26 mouse cellular contexts compared by ENCODE assay signal in the genomic region with DNA sequence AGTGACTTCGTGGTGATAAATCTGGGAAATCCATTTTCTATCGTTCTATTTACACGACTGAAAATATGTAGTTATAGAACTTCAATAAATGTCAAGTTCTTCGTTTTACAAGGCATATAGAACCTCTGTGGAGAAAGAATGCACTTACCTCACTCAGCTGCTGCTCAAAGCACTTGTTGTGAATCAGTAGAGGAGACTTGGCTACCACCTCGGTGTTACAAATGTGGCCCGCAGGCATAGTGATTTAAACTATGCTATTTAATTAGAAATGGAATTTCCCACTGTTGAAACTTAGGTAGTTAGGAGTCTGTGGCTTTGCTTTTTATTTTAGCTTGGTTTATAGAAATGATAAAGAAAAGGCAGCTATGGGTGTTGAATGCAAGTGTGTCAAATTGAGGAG.
DNase-seq lines count a peak whose midpoint lies in the region; ATAC-seq and TF ChIP-seq lines count a peak whose summit lies in the region.
"Had no signal": no experiment of that assay in that cellular context is flagged by ENCODE, and none has a peak within 500 bp of the region (broad histone marks: within the 10 kb centered on the region; RNA-seq: fewer than 3 reads in every experiment).

No protein-coding gene starts in this region.

- H3K36me3 ChIP-seq in hindbrain, postnatal 0 days (ENCODE audit: insufficient read depth, low read length): no peaks in the 10 kb centered on the region
- H3K36me3 ChIP-seq in hindbrain, embryonic 10.5 days: no peaks in the 10 kb centered on the region
- H3K36me3 ChIP-seq in lung, postnatal 0 days (ENCODE audit: insufficient read depth, low read length): no peaks in the 10 kb centered on the region
- H3K36me3 ChIP-seq: embryonic facial prominence, embryonic 13.5 days; G1E; heart, embryonic 13.5 days; midbrain, embryonic 12.5 days; neural tube, embryonic 15.5 days had no signal

- H3K4me3 ChIP-seq in hindbrain, postnatal 0 days (ENCODE audit: low read length): no peak overlapping the region
- no peak overlapping the region for H3K4me3 ChIP-seq in hindbrain, embryonic 10.5 days
- no peak overlapping the region for H3K4me3 ChIP-seq in lung, postnatal 0 days (ENCODE audit: low read depth, low read length)
- H3K4me3 ChIP-seq in gastrocnemius, adult 2 months: no peak overlapping the region
- H3K4me3 ChIP-seq: embryonic facial prominence, embryonic 13.5 days; heart, adult 2 months; heart, embryonic 13.5 days; left cerebral cortex, adult 2 months; midbrain, embryonic 12.5 days; neural tube, embryonic 15.5 days had no signal

- peak; percentile 8 for DNase-seq in hindbrain, postnatal 0 days (ENCODE audit: low spot score)
- no peak for DNase-seq in hindbrain, embryonic 10.5 days (ENCODE audit: low spot score)
- DNase-seq in lung, postnatal 0 days (ENCODE audit: low spot score): peak; percentile 19
- no peak for DNase-seq in lung, postnatal 25 days (ENCODE audit: low spot score)
- peak; percentile 50 for DNase-seq in fat pad, adult 2 months (ENCODE audit: extremely low read depth, low read depth, low spot score)
- DNase-seq in kidney, postnatal 36 days: peak; percentile 35 to 38
- DNase-seq in gastrocnemius, adult 2 months: no peak
- DNase-seq in thymus, postnatal 4 days: no peak
- DNase-seq: adrenal gland, adult 8-10 months; B cell, adult 2 months; cerebellum, adult 2 months; cerebellum, postnatal 25 days; gastrocnemius, postnatal 14 days; heart, adult 2 months; heart, postnatal 36 days; lung, postnatal 10 days; thymus, adult 18-20 months had no signal

- no peaks in the 10 kb centered on the region for H3K9me3 ChIP-seq in hindbrain, postnatal 0 days (ENCODE audit: low read length)
- H3K9me3 ChIP-seq in hindbrain, embryonic 10.5 days: no peaks in the 10 kb centered on the region
- H3K9me3 ChIP-seq in lung, postnatal 0 days (ENCODE audit: low read length): no peaks in the 10 kb centered on the region
- H3K9me3 ChIP-seq: embryonic facial prominence, embryonic 13.5 days; heart, embryonic 13.5 days; midbrain, embryonic 12.5 days; neural tube, embryonic 15.5 days had no signal

- H3K4me1 ChIP-seq in hindbrain, postnatal 0 days (ENCODE audit: insufficient read depth, low read length): no peaks in the 10 kb centered on the region
- peaks cover 10% of the 10 kb centered on the region for H3K4me1 ChIP-seq in hindbrain, embryonic 10.5 days (replicated peaks)
- no peaks in the 10 kb centered on the region for H3K4me1 ChIP-seq in lung, postnatal 0 days (ENCODE audit: insufficient read depth, low read depth, low read length)
- H3K4me1 ChIP-seq: midbrain, embryonic 12.5 days had no signal

- TF ChIP-seq EP300 in lung, postnatal 0 days (IDR thresholded peaks at IDR 0.05): no peak

- 62% methylated on average over 6 of the region's 6 CpGs for WGBS in hindbrain, postnatal 0 days
- 85% methylated on average over 6 of the region's 6 CpGs for WGBS in hindbrain, embryonic 10.5 days
- 38% methylated on average over 6 of the region's 6 CpGs for WGBS in lung, postnatal 0 days

- ATAC-seq in hindbrain, postnatal 0 days: no peak
- ATAC-seq in lung, postnatal 0 days: no peak
- ATAC-seq: activated CD4-positive, CD25-positive, alpha-beta regulatory T cell, adult 4 months had no signal

- H3K27me3 ChIP-seq in hindbrain, postnatal 0 days (ENCODE audit: insufficient read depth, low read length): no peaks in the 10 kb centered on the region
- H3K27me3 ChIP-seq in hindbrain, embryonic 10.5 days (ENCODE audit: insufficient read depth, poor library complexity, severe bottlenecking): no peaks in the 10 kb centered on the region
- no peaks in the 10 kb centered on the region for H3K27me3 ChIP-seq in lung, postnatal 0 days (replicated peaks; ENCODE audit: insufficient read depth, low read length)
- H3K27me3 ChIP-seq: CH12.LX; embryonic facial prominence, embryonic 13.5 days; heart, embryonic 13.5 days; midbrain, embryonic 12.5 days; neural tube, embryonic 15.5 days had no signal

- no peak overlapping the region for H3K4me2 ChIP-seq in hindbrain, postnatal 0 days (ENCODE audit: low read depth, low read length)
- no peak overlapping the region for H3K4me2 ChIP-seq in lung, postnatal 0 days (replicated peaks; ENCODE audit: low read depth, low read length)
- H3K4me2 ChIP-seq: embryonic facial prominence, embryonic 13.5 days; heart, embryonic 13.5 days; hindbrain, embryonic 14.5 days; midbrain, embryonic 12.5 days; neural tube, embryonic 15.5 days had no signal

- H3K9ac ChIP-seq in hindbrain, postnatal 0 days (replicated peaks; ENCODE audit: low read length): no peak overlapping the region
- no peak overlapping the region for H3K9ac ChIP-seq in lung, postnatal 0 days (replicated peaks; ENCODE audit: low read depth)
- H3K9ac ChIP-seq: embryonic facial prominence, embryonic 13.5 days; heart, embryonic 13.5 days; hindbrain, embryonic 14.5 days; midbrain, embryonic 12.5 days; neural tube, embryonic 15.5 days had no signal

- intact Hi-C loops in gastrocnemius, adult 2 months (cut with DNase I): no loop called here

- no peak for TF ChIP-seq CTCF in hindbrain, postnatal 0 days (IDR thresholded peaks at IDR 0.05; ENCODE audit: low read depth)
- TF ChIP-seq CTCF in lung, postnatal 0 days (IDR thresholded peaks at IDR 0.05): no peak
- TF ChIP-seq CTCF in gastrocnemius, adult 2 months (IDR thresholded peaks at IDR 0.05): no peak

- no peak overlapping the region for H3K27ac ChIP-seq in hindbrain, postnatal 0 days
- H3K27ac ChIP-seq in hindbrain, embryonic 10.5 days: no peak overlapping the region
- H3K27ac ChIP-seq in lung, postnatal 0 days (ENCODE audit: low read length): no peak overlapping the region
- no peak overlapping the region for H3K27ac ChIP-seq in gastrocnemius, adult 2 months
- H3K27ac ChIP-seq: embryonic facial prominence, embryonic 13.5 days; heart, adult 2 months; heart, embryonic 13.5 days; hindbrain, embryonic 14.5 days; left cerebral cortex, adult 2 months; midbrain, embryonic 12.5 days; neural tube, embryonic 15.5 days had no signal

Comparison
In these comparisons a context has a peak if more than half of its experiments do, and no peak if none do; other contexts are left out.
1. DNase-seq: peak in hindbrain, postnatal 0 days (single experiment), lung, postnatal 0 days (single experiment), fat pad, adult 2 months (single experiment) and kidney, postnatal 36 days (2 of 2); none in hindbrain, embryonic 10.5 days (single experiment), lung, postnatal 25 days (single experiment), gastrocnemius, adult 2 months (single experiment) and thymus, postnatal 4 days (single experiment).